Mouse (Mus musculus): ENCODE results near the gene Fancf.

Fancf gene

GRCm38 (mm10) chr7:51850877-51851276, 11.2 kb downstream of the Fancf start:
- DNase-seq (ENCODE audit: inconsistent age in 2 of 2, low spot score in 1 of 2): no peak

GRCm38 (mm10) chr7:51840515-51840914, 21.6 kb downstream of the Fancf start:
- no peak for DNase-seq (ENCODE audit: inconsistent age in 2 of 2, low spot score in 1 of 2)

- peak; percentile 12 to 64 for DNase-seq (ENCODE audit: inconsistent age in 2 of 2, low spot score in 1 of 2)
These were observed 30.1 kb downstream of the Fancf start for GRCm38 (mm10) chr7:51831917-51832316.

GRCm38 (mm10) chr7:51823562-51824338, 38.3 kb downstream of the Fancf start:
- no peak for DNase-seq (ENCODE audit: inconsistent age in 2 of 2, low spot score in 1 of 2)

- no peak for DNase-seq (ENCODE audit: inconsistent age in 2 of 2, low spot score in 1 of 2)
These were observed 40.6 kb downstream of the Fancf start for GRCm38 (mm10) chr7:51821467-51821866.

GRCm38 (mm10) chr7:51819891-51820290, 42.2 kb downstream of the Fancf start:
- no peak for DNase-seq (ENCODE audit: inconsistent age in 2 of 2, low spot score in 1 of 2)

- peak; percentile 12 to 36 for DNase-seq (ENCODE audit: inconsistent age in 2 of 2, low spot score in 1 of 2)
These were observed 43.7 kb downstream of the Fancf start for GRCm38 (mm10) chr7:51818251-51818974.

GRCm38 (mm10) chr7:51816283-51816839, 45.7 kb downstream of the Fancf start:
- no peak for DNase-seq (ENCODE audit: inconsistent age in 2 of 2, low spot score in 1 of 2)

- peak in 1 of 2 experiments; percentile 36 for DNase-seq (ENCODE audit: inconsistent age in 2 of 2, low spot score in 1 of 2)
These were observed 46.4 kb downstream of the Fancf start for GRCm38 (mm10) chr7:51815473-51816282.
